Mouse (Mus musculus) intestine, embryonic 15.5 days (tissue): ENCODE measurements around the gene Igsf23. TPM values are rescaled to one million over a fixed set of nuclear protein-coding genes. Genes with fewer than 3 reads are reported as not detected.

Source experiments
- ATAC-seq: fragments of 200-750 bp; cut with Nextera tagmentation; 2 replicates; pipeline ENCODE4 v1.8.0; 2017; ENCODE audit warnings: moderate TSS enrichment, moderate library complexity
- H3K27ac ChIP-seq: fragments of 300-500 bp; sonication (generic); 2 replicates; pipeline ENCODE4 v1.5.1; 2015; ENCODE audit warnings: mild to moderate bottlenecking, inconsistent platforms
- H3K27me3 ChIP-seq: fragments of 300-500 bp; sonication (generic); replicated peaks from 2 replicates; pipeline ENCODE4 v1.6.1; 2015; ENCODE audit warnings: inconsistent platforms
- H3K36me3 ChIP-seq: fragments of 300-500 bp; sonication (generic); 2 replicates; pipeline ENCODE4 v1.6.1; 2015; ENCODE audit warnings: inconsistent platforms
- H3K4me1 ChIP-seq: fragments of 300-500 bp; sonication (generic); replicated peaks from 2 replicates; pipeline ENCODE4 v1.6.1; 2015; ENCODE audit warnings: inconsistent platforms
- H3K4me2 ChIP-seq: fragments of 300-500 bp; sonication (generic); replicated peaks from 2 replicates; pipeline ENCODE4 v1.6.1; 2015; ENCODE audit warnings: mild to moderate bottlenecking, inconsistent platforms
- H3K4me3 ChIP-seq: fragments of 300-500 bp; sonication (generic); replicated peaks from 2 replicates; pipeline ENCODE4 v1.5.1; 2015; ENCODE audit warnings: inconsistent platforms
- H3K9ac ChIP-seq: fragments of 300-500 bp; sonication (generic); 2 replicates; pipeline ENCODE4 v1.6.1; 2015; ENCODE audit warnings: inconsistent platforms
- H3K9me3 ChIP-seq: fragments of 300-500 bp; sonication (generic); 2 replicates; pipeline ENCODE4 v1.6.1; 2016; ENCODE audit warnings: inconsistent platforms
- WGBS: fragments of 180-500 bp; shearing (Covaris S2); methylation state at CpG from one replicate; pipeline ENCODE4 v1.1.7; 2015; 5-methylcytosine and 5-hydroxymethylcytosine counted together
- polyA plus RNA-seq: library from polyadenylated mRNA; unstranded; fragments of >200 nt; fragmentation: Nextera tagmentation; extraction: Ambion mirVana; gene quantifications from 2 replicates; pipeline ENCODE4 v1.2.1, GENCODE M21; 2015

Igsf23 gene
- polyA plus RNA-seq, 1 experiment from 2014 or later = 8.0 TPM

DNA sequence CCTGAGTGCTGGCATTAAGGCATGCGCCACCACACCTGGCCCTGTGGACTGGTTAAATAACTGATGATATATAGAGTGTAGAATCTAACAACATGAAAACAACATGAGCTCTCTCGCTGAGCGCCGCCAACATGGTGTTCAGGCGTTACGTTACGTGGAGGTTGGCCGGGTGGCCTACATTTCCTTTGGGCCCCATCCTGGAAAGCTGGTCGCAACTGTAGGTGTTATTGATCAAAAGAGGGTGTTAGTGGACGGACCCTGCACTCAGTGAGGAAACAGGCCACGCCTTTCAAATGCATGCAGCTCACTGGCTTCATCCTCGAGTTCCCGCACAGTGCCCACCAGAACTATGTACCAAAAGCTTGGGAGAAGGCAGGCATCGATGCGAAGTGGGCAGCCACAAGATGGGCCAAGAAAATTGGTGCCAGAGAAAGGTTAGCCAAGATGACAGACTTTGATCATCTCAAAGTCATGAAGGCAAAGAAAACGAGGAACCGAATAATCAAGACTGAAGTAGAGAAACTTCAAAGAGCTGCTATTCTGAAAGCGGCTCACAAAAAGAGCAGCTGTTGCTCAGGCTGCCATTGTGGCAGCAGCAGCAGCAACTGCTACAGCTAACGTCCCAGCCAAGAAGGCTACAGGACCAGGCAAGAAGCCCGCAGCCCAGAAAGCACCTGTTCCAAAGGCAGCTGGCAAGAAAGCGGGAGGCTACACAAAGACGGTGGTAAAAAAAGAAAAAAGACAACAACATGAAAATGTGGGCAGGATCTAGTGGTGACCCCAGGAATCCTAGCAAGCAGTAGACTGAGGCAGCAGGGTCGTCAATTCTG, 38.6 kb downstream of the Igsf23 start:
- Histone ChIP-seq H3K36me3 (peaks cover 20% of the 10 kb centered on the region), H3K4me1 (no peaks in the 10 kb centered on the region), H3K9me3 (no peaks in the 10 kb centered on the region), H3K27ac (no peak overlapping the region), H3K27me3 (no peaks in the 10 kb centered on the region), H3K4me3 (no peak overlapping the region), H3K9ac (no peak overlapping the region), H3K4me2 (no peak overlapping the region)
- ATAC-seq = no peak
- WGBS = 90% methylated on average over 23 of the region's 23 CpGs

DNA sequence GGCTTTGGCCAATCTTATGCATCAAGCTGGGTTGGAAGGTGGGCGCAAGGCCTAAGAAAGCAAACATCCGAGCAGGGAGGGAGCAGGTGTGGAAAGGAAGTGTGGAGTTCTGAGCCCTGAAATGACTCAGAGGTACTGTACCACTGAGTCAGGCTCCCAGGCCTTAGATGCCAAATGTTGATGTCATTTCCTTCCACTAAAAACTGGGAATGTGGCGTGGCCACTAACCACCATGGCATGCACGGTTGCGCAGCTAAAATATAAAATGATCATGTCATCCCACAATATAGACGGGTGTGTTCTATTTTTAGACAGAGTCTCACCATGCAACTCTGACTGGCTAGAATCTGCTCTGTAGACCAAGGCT, 39.3 kb downstream of the Igsf23 start:
- Histone ChIP-seq H3K4me3 (no peak overlapping the region), H3K27ac (no peak overlapping the region), H3K27me3 (no peaks in the 10 kb centered on the region), H3K4me2 (no peak overlapping the region), H3K36me3 (peaks cover 23% of the 10 kb centered on the region), H3K4me1 (no peaks in the 10 kb centered on the region), H3K9me3 (no peaks in the 10 kb centered on the region), H3K9ac (no peak overlapping the region)
- ATAC-seq = peak; percentile 15; the same call in 1 of the 2 replicates
- WGBS = 89% methylated on average over 6 of the region's 6 CpGs

DNA sequence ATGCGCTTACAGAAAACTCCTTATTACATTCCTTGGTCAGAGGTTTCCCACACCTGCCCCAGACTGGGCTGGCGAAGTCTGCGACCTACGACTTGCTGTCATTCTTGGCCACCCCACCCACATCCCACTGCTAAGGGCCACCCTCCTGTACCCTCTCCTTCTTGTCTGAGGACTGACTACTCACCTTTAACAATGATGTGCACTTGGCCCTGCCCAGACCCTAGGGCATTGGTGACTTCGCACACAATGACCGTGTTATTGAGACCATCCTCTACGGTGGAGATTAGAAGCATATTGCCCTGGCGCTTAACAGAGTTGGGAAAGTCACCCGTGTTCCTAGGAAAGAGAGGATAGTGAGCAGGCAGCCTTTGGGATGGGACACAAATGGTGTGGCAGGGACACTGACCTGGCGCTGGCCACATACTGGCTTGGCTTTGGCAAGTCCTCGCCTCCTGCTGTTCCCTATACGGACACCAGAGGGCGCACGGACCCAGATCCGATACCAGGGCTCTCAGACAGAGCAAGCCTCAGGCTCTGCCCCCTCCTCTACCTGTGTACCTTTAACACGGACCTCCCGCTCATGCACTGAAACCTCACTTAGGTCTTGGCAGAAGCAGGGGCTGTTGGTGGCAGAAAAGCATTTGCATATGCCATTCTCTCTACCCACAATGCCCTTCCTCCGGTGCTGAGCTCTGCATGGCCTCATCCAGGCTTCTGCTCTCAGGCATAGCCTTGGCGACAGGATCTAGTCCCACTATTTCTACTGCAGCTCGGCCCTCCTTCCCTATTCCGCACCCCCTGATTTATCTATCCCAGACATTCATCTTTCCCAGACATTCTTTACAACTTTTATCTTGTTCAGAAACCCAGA, 39.9 kb downstream of the Igsf23 start:
- no peaks in the 10 kb centered on the region for H3K27me3 ChIP-seq
- H3K4me3 ChIP-seq = no peak overlapping the region
- ATAC-seq = peak; percentile 74
- peaks cover 21% of the 10 kb centered on the region for H3K36me3 ChIP-seq
- 52% methylated on average over 21 of the region's 21 CpGs for WGBS
- no peak overlapping the region for H3K4me2 ChIP-seq
- H3K9me3 ChIP-seq = no peaks in the 10 kb centered on the region
- H3K27ac ChIP-seq = no peak overlapping the region
- no peak overlapping the region for H3K9ac ChIP-seq
- H3K4me1 ChIP-seq = no peaks in the 10 kb centered on the region

DNA sequence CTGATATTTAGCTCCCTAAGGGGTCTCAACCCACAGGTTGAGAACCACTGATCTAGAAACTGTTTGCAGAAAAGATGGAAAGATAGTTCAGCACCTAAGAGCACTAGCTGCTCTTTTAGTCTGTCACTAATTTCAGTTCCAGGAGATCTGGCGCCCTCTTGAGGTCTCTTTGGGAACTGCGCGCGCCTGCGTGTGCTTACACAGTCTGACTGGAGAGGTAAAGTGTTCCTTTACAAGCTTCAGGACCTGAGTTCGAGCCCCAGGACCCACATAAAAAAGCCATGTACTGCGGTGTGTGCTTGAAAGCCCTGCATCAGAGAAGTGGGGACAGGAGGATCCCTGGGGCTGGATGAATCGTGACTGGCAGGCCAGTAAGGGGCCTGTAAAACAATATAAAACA, 60.7 kb downstream of the Igsf23 start:
- no peaks in the 10 kb centered on the region for H3K9me3 ChIP-seq
- no peaks in the 10 kb centered on the region for H3K4me1 ChIP-seq
- H3K4me3 ChIP-seq = no peak overlapping the region
- no peaks in the 10 kb centered on the region for H3K27me3 ChIP-seq
- WGBS = 44% methylated on average over 8 of the region's 8 CpGs
- no peaks in the 10 kb centered on the region for H3K36me3 ChIP-seq
- H3K27ac ChIP-seq = no peak overlapping the region
- ATAC-seq = no peak
- H3K4me2 ChIP-seq = no peak overlapping the region
- H3K9ac ChIP-seq = no peak overlapping the region

DNA sequence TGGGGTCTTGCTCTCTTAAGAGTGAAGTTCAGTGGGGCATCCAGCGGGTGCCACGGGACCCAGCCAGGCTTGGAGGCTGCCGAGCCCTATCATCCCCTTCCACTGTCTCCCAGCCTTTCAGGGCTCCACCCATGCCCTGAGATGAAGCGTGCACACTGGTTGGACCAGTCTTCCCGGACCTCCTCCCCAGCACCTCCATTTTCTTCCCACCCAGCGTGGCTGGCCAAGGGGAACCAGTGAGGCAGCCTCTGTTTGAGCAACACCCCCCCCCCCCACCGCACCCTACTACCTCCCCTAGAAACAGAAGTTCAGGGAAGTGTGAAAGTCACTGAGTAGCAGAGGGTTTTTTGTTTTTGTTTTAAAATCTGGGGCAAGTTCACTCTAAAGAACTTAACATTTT, 62.7 kb downstream of the Igsf23 start, which contains the start of gene Ceacam19:
Ceacam19 (minus strand) TSS at position 117 of the 400 bp plus-strand sequence.
- no peak within 1 kb of the TSS for H3K4me2 ChIP-seq
- no peaks in the 10 kb centered on the region for H3K36me3 ChIP-seq
- no peak within 1 kb of the TSS for H3K27ac ChIP-seq
- no peak within 1 kb of the TSS for H3K9ac ChIP-seq
- H3K9me3 ChIP-seq = no peaks in the 10 kb centered on the region
- WGBS = 60% methylated on average over 7 of the region's 7 CpGs
- H3K4me1 ChIP-seq = no peaks in the 10 kb centered on the region
- ATAC-seq = no peak
- H3K27me3 ChIP-seq = no peaks in the 10 kb centered on the region
- H3K4me3 ChIP-seq = no peak within 1 kb of the TSS

Other genes starting within 250 kb of the Igsf23 start
- gene Tomm40, start 235.3 kb downstream of the Igsf23 start, polyA plus RNA-seq = 208 and 215 TPM in 2 replicates
- gene Nectin2, start 200.3 kb downstream of the Igsf23 start, polyA plus RNA-seq = 148 and 154 TPM in 2 replicates
- gene Bcam, start 179.7 kb downstream of the Igsf23 start, polyA plus RNA-seq = 76.9 and 79.4 TPM in 2 replicates
- gene Cblc, start 153.9 kb downstream of the Igsf23 start, polyA plus RNA-seq = 24.5 and 26.4 TPM in 2 replicates
- 13.3 and 13.9 TPM in 2 replicates for gene Bcl3, start 128.0 kb downstream of the Igsf23 start, polyA plus RNA-seq
- gene Gm19345, start 98.8 kb downstream of the Igsf23 start, polyA plus RNA-seq = 0.14 and 0.16 TPM in 2 replicates
- not detected in 2 replicates for gene Ceacam16, start 89.5 kb downstream of the Igsf23 start, polyA plus RNA-seq
- not detected in 2 replicates for gene Ceacam19, start 62.8 kb downstream of the Igsf23 start, polyA plus RNA-seq
- 13.3 TPM in 2 replicates for gene Pvr, start 29.6 kb downstream of the Igsf23 start, polyA plus RNA-seq
- 1.5 and 1.7 TPM in 2 replicates for gene Ceacam20, start 14.7 kb upstream of the Igsf23 start, polyA plus RNA-seq
- gene Nlrp9b, start 40.7 kb upstream of the Igsf23 start, polyA plus RNA-seq = 0.21 and 0.33 TPM in 2 replicates
- gene Vmn1r91, start 148.9 kb upstream of the Igsf23 start, polyA plus RNA-seq = not detected in 2 replicates
- not detected in 2 replicates for gene Gm16442, start 171.8 kb upstream of the Igsf23 start, polyA plus RNA-seq
- not detected in 2 replicates for gene Vmn1r93, start 188.3 kb upstream of the Igsf23 start, polyA plus RNA-seq
- gene Vmn1r94, start 217.6 kb upstream of the Igsf23 start, polyA plus RNA-seq = not detected in 2 replicates
- not detected in 2 replicates for gene Vmn1r95, start 243.0 kb upstream of the Igsf23 start, polyA plus RNA-seq